Mouse (Mus musculus) spleen, adult 2 months (tissue): ENCODE results near the gene Mfng.

Source experiments
- CTCF ChIP-seq: fragments of 200-500 bp; IDR thresholded peaks from 2 replicates; pipeline ENCODE4 v1.5.1; 2011; ENCODE audit warnings: mild to moderate bottlenecking, inconsistent platforms; ENCODE audit not compliant: insufficient read depth, insufficient read length, insufficient replicate concordance; ENCODE audit errors: extremely low read depth
- POLR2A ChIP-seq: fragments of 200-500 bp; IDR thresholded peaks from 2 replicates; pipeline ENCODE4 v1.6.1; 2011; ENCODE audit warnings: low read depth, low read length, inconsistent platforms

- TF ChIP-seq CTCF (no peak), POLR2A (no peak)
These were observed 17.2 kb upstream of the Mfng start for GRCm38 (mm10) chr15:78790451-78790850.
